Mouse (Mus musculus): Measurements from ENCODE around the gene Vil1. TPM values are rescaled to one million over a fixed set of nuclear protein-coding genes. Genes with fewer than 3 reads are reported as not detected.

The Vil1 gene
- polyA plus RNA-seq, 1 experiment from 2014 or later, result 0.28 TPM

GRCm38 (mm10) chr1:74433220-74433619, 24.0 kb downstream of the Vil1 start:
- Histone ChIP-seq H3K36me3 (ENCODE audit: poor library complexity, severe bottlenecking) (peaks cover 39% of the 10 kb centered on the region), H3K4me2 (no peak overlapping the region), H3K27me3 (no peaks in the 10 kb centered on the region), H3K9me3 (replicated peaks) (no peaks in the 10 kb centered on the region), H3K9ac (no peak overlapping the region), H3K4me1 (no peaks in the 10 kb centered on the region), H3K27ac (no peak overlapping the region), H3K4me3 (no peak overlapping the region)
- no peak for ATAC-seq
- 88% methylated on average over 6 of the region's 6 CpGs for WGBS

- Histone ChIP-seq H3K36me3 (ENCODE audit: poor library complexity, severe bottlenecking) (peaks cover 53% of the 10 kb centered on the region), H3K4me2 (no peak overlapping the region), H3K27ac (no peak overlapping the region), H3K27me3 (no peaks in the 10 kb centered on the region), H3K9me3 (replicated peaks) (no peaks in the 10 kb centered on the region), H3K9ac (no peak overlapping the region), H3K4me3 (no peak overlapping the region), H3K4me1 (no peaks in the 10 kb centered on the region)
- no peak for ATAC-seq
- WGBS, result 84% methylated on average over 5 of the region's 5 CpGs
These were observed 25.4 kb downstream of the Vil1 start for GRCm38 (mm10) chr1:74434596-74434995.

- Histone ChIP-seq H3K9me3 (replicated peaks) (no peaks in the 10 kb centered on the region), H3K27ac (no peak overlapping the region), H3K9ac (no peak overlapping the region), H3K36me3 (ENCODE audit: poor library complexity, severe bottlenecking) (peaks cover 61% of the 10 kb centered on the region), H3K4me3 (no peak overlapping the region), H3K4me2 (no peak overlapping the region), H3K27me3 (no peaks in the 10 kb centered on the region), H3K4me1 (no peaks in the 10 kb centered on the region)
- 89% methylated on average over 6 of the region's 6 CpGs for WGBS
- ATAC-seq, result no peak
These were observed 26.4 kb downstream of the Vil1 start for GRCm38 (mm10) chr1:74435563-74435962.

- H3K4me3 ChIP-seq, result no peak overlapping the region
- H3K4me2 ChIP-seq, result no peak overlapping the region
- H3K4me1 ChIP-seq, result no peaks in the 10 kb centered on the region
- no peaks in the 10 kb centered on the region for H3K27me3 ChIP-seq
- H3K27ac ChIP-seq, result no peak overlapping the region
- H3K9me3 ChIP-seq (replicated peaks), result no peaks in the 10 kb centered on the region
- WGBS, result 80% methylated on average over 8 of the region's 8 CpGs
- peaks cover 77% of the 10 kb centered on the region for H3K36me3 ChIP-seq (ENCODE audit: poor library complexity, severe bottlenecking)
- no peak overlapping the region for H3K9ac ChIP-seq
- ATAC-seq, result no peak
These were observed 28.7 kb downstream of the Vil1 start for GRCm38 (mm10) chr1:74437702-74438427.

GRCm38 (mm10) chr1:74439166-74439876, 30.1 kb downstream of the Vil1 start:
- no peaks in the 10 kb centered on the region for H3K9me3 ChIP-seq (replicated peaks)
- H3K9ac ChIP-seq, result no peak overlapping the region
- H3K36me3 ChIP-seq (ENCODE audit: poor library complexity, severe bottlenecking), result peaks cover 79% of the 10 kb centered on the region
- no peak overlapping the region for H3K27ac ChIP-seq
- no peak overlapping the region for H3K4me3 ChIP-seq
- ATAC-seq, result no peak
- 91% methylated on average over 19 of the region's 19 CpGs for WGBS
- no peaks in the 10 kb centered on the region for H3K27me3 ChIP-seq
- H3K4me1 ChIP-seq, result no peaks in the 10 kb centered on the region
- no peak overlapping the region for H3K4me2 ChIP-seq

GRCm38 (mm10) chr1:74444538-74444937, 35.4 kb downstream of the Vil1 start:
- no peak overlapping the region for H3K4me3 ChIP-seq
- H3K9me3 ChIP-seq (replicated peaks), result no peaks in the 10 kb centered on the region
- H3K4me1 ChIP-seq, result no peaks in the 10 kb centered on the region
- no peaks in the 10 kb centered on the region for H3K27me3 ChIP-seq
- H3K36me3 ChIP-seq (ENCODE audit: poor library complexity, severe bottlenecking), result peaks cover 71% of the 10 kb centered on the region
- H3K9ac ChIP-seq, result no peak overlapping the region
- no peak overlapping the region for H3K27ac ChIP-seq
- WGBS, result 95% methylated on average over 2 of the region's 2 CpGs
- no peak for ATAC-seq
- no peak overlapping the region for H3K4me2 ChIP-seq

GRCm38 (mm10) chr1:74452611-74453045, 43.5 kb downstream of the Vil1 start:
- WGBS, result 53% methylated on average over 4 of the region's 4 CpGs
- Histone ChIP-seq H3K4me3 (no peak overlapping the region), H3K27me3 (no peaks in the 10 kb centered on the region), H3K27ac (no peak overlapping the region), H3K4me1 (no peaks in the 10 kb centered on the region), H3K36me3 (ENCODE audit: poor library complexity, severe bottlenecking) (peaks cover 82% of the 10 kb centered on the region), H3K9ac (no peak overlapping the region), H3K9me3 (replicated peaks) (no peaks in the 10 kb centered on the region), H3K4me2 (no peak overlapping the region)
- ATAC-seq, result peak; percentile 43; the same call in 1 of the 2 replicates

GRCm38 (mm10) chr1:74460273-74460672, 51.1 kb downstream of the Vil1 start:
- peaks cover 52% of the 10 kb centered on the region for H3K36me3 ChIP-seq (ENCODE audit: poor library complexity, severe bottlenecking)
- 74% methylated on average over 2 of the region's 2 CpGs for WGBS

More at GRCm38 (mm10) chr1:74460273-74460672, 51.1 kb downstream of the Vil1 start:
- no peak overlapping the region for H3K9ac ChIP-seq
- no peak overlapping the region for H3K4me2 ChIP-seq
- no peaks in the 10 kb centered on the region for H3K4me1 ChIP-seq
- H3K4me3 ChIP-seq, result no peak overlapping the region
- no peaks in the 10 kb centered on the region for H3K27me3 ChIP-seq
- no peaks in the 10 kb centered on the region for H3K9me3 ChIP-seq (replicated peaks)
- no peak overlapping the region for H3K27ac ChIP-seq
- ATAC-seq, result no peak

MicroRNAs encoded within 50 kb of the gene (microRNA counts, 519-probe panel; counts per million panel counts)
- 3,958 counts per million, percentile 77 among the panel's probes with 10 or more counts for microRNA mmu-miR-26b

Small RNA genes lying within 50 kb of the gene (microRNA-seq; reads per million reads assigned to microRNA genes)
- gene Mir26b, result 19,347 reads per million, percentile 97 among the genes with 10 or more reads in this experiment

Other genes with a start within 250 kb of the Vil1 start
- not detected in 2 replicates for gene Cxcr1, start 214.7 kb upstream of the Vil1 start, polyA plus RNA-seq (2015; fragmentation: Nextera tagmentation; extraction: Ambion mirVana)
- gene Arpc2, start 173.3 kb upstream of the Vil1 start, polyA plus RNA-seq (2015; fragmentation: Nextera tagmentation; extraction: Ambion mirVana), result 367 and 371 TPM in 2 replicates
- gene Gpbar1, start 130.8 kb upstream of the Vil1 start, polyA plus RNA-seq (2015; fragmentation: Nextera tagmentation; extraction: Ambion mirVana), result not detected in 2 replicates
- 195 and 211 TPM in 2 replicates for gene Aamp, start 124.6 kb upstream of the Vil1 start, polyA plus RNA-seq (2015; fragmentation: Nextera tagmentation; extraction: Ambion mirVana)
- gene Pnkd, start 124.4 kb upstream of the Vil1 start, polyA plus RNA-seq (2015; fragmentation: Nextera tagmentation; extraction: Ambion mirVana), result 94.5 and 96.1 TPM in 2 replicates
- 4.3 and 4.4 TPM in 2 replicates for gene Tmbim1, start 103.8 kb upstream of the Vil1 start, polyA plus RNA-seq (2015; fragmentation: Nextera tagmentation; extraction: Ambion mirVana)
- 0.45 and 0.79 TPM in 2 replicates for gene Catip, start 47.3 kb upstream of the Vil1 start, polyA plus RNA-seq (2015; fragmentation: Nextera tagmentation; extraction: Ambion mirVana)
- gene Slc11a1, start 34.2 kb upstream of the Vil1 start, polyA plus RNA-seq (2015; fragmentation: Nextera tagmentation; extraction: Ambion mirVana), result 1.1 and 1.9 TPM in 2 replicates
- 23.6 and 26.6 TPM in 2 replicates for gene Ctdsp1, start 17.9 kb upstream of the Vil1 start, polyA plus RNA-seq (2015; fragmentation: Nextera tagmentation; extraction: Ambion mirVana)
- 64.2 and 68.6 TPM in 2 replicates for gene Cnot9, start 96.7 kb downstream of the Vil1 start, polyA plus RNA-seq (2015; fragmentation: Nextera tagmentation; extraction: Ambion mirVana)
- gene Plcd4, start 133.5 kb downstream of the Vil1 start, polyA plus RNA-seq (2015; fragmentation: Nextera tagmentation; extraction: Ambion mirVana), result 1.6 and 1.9 TPM in 2 replicates
- gene Usp37, start 134.9 kb downstream of the Vil1 start, polyA plus RNA-seq (2015; fragmentation: Nextera tagmentation; extraction: Ambion mirVana), result 35.8 and 38.5 TPM in 2 replicates
- gene Zfp142, start 178.9 kb downstream of the Vil1 start, polyA plus RNA-seq (2015; fragmentation: Nextera tagmentation; extraction: Ambion mirVana), result 9.2 and 9.3 TPM in 2 replicates
- gene Bcs1l, start 178.9 kb downstream of the Vil1 start, polyA plus RNA-seq (2015; fragmentation: Nextera tagmentation; extraction: Ambion mirVana), result 20.5 and 22.7 TPM in 2 replicates
- 38.8 and 42.8 TPM in 2 replicates for gene Rnf25, start 192.0 kb downstream of the Vil1 start, polyA plus RNA-seq (2015; fragmentation: Nextera tagmentation; extraction: Ambion mirVana)
- gene Stk36, start 192.1 kb downstream of the Vil1 start, polyA plus RNA-seq (2015; fragmentation: Nextera tagmentation; extraction: Ambion mirVana), result 24.5 and 24.7 TPM in 2 replicates

All from forebrain, embryonic 13.5 days (tissue).